Mouse (Mus musculus) liver (tissue): ENCODE results near the gene Trmt5.

Experiments
- DNase-seq: peaks from one replicate; pipeline ENCODE4 v3.0.0-alpha.2; 2020; ENCODE audit warnings: mixed read lengths

Trmt5 gene

GRCm38 (mm10) chr12:73286287-73287092 is at the start of gene Trmt5, which contains the start of gene Slc38a6:
Gene Trmt5 (minus strand): TSS chr12:73286710.
Gene Slc38a6 (plus strand): TSS chr12:73286779.
- DNase-seq, result peak; percentile 90

- peak; percentile 9 for DNase-seq
Measured at GRCm38 (mm10) chr12:73334051-73334551, 47.6 kb upstream of the Trmt5 start.

- DNase-seq, result no peak
Measured at GRCm38 (mm10) chr12:73332701-73333100, 46.2 kb upstream of the Trmt5 start.

GRCm38 (mm10) chr12:73330236-73330635 is 43.7 kb upstream of the Trmt5 start:
- DNase-seq, result no peak

- DNase-seq, result no peak
Measured at GRCm38 (mm10) chr12:73328448-73329167, 42.1 kb upstream of the Trmt5 start.

- DNase-seq, result no peak
Measured at GRCm38 (mm10) chr12:73327381-73327780, 40.9 kb upstream of the Trmt5 start.

GRCm38 (mm10) chr12:73325617-73326016 is 39.1 kb upstream of the Trmt5 start:
- DNase-seq, result peak; percentile 35

- no peak for DNase-seq
Measured at GRCm38 (mm10) chr12:73325181-73325580, 38.7 kb upstream of the Trmt5 start.

- DNase-seq, result no peak
Measured at GRCm38 (mm10) chr12:73324742-73325141, 38.2 kb upstream of the Trmt5 start.

- no peak for DNase-seq
Measured at GRCm38 (mm10) chr12:73324180-73324586, 37.7 kb upstream of the Trmt5 start.

- DNase-seq, result no peak
Measured at GRCm38 (mm10) chr12:73317706-73318686, 31.5 kb upstream of the Trmt5 start.

GRCm38 (mm10) chr12:73308711-73309110 is 22.2 kb upstream of the Trmt5 start:
- DNase-seq, result no peak

- DNase-seq, result no peak
Measured at GRCm38 (mm10) chr12:73307750-73308149, 21.2 kb upstream of the Trmt5 start.

- DNase-seq, result no peak
Measured at GRCm38 (mm10) chr12:73304636-73305035, 18.1 kb upstream of the Trmt5 start.

- no peak for DNase-seq
Measured at GRCm38 (mm10) chr12:73300531-73300930, 14.0 kb upstream of the Trmt5 start.

- no peak for DNase-seq
Measured at GRCm38 (mm10) chr12:73298621-73299020, 12.1 kb upstream of the Trmt5 start.

- no peak for DNase-seq
Measured at GRCm38 (mm10) chr12:73295505-73296140, 9.1 kb upstream of the Trmt5 start.

- DNase-seq, result no peak
Measured at GRCm38 (mm10) chr12:73294884-73295283, 8.4 kb upstream of the Trmt5 start.

GRCm38 (mm10) chr12:73288626-73289025 is 2.1 kb upstream of the Trmt5 start:
- DNase-seq, result no peak

- peak; percentile 23 for DNase-seq
Measured at GRCm38 (mm10) chr12:73287609-73288008, 1.1 kb upstream of the Trmt5 start.

- DNase-seq, result no peak
Measured at GRCm38 (mm10) chr12:73274921-73275320, 11.6 kb downstream of the Trmt5 start.

GRCm38 (mm10) chr12:73269933-73270332 is 16.6 kb downstream of the Trmt5 start:
- no peak for DNase-seq
